Mouse (Mus musculus) forebrain, postnatal 0 days (tissue): Measurements from ENCODE around the gene Nova2. TPM values are rescaled to one million over a fixed set of nuclear protein-coding genes. Genes with fewer than 3 reads are reported as not detected.

Source experiments
- ATAC-seq: fragments of 200-750 bp; cut with Nextera tagmentation; 2 replicates; pipeline ENCODE4 v1.8.0; 2017; ENCODE audit warnings: mild to moderate bottlenecking, moderate library complexity
- DNase-seq: peaks from one replicate; pipeline ENCODE4 v3.0.0-alpha.2; 2015
- H3K27ac ChIP-seq: fragments of 300-500 bp; sonication (generic); 2 replicates; pipeline ENCODE4 v1.5.1; 2014; ENCODE audit warnings: low read depth, mild to moderate bottlenecking, antibody characterized with exemption, low read length, moderate library complexity, mixed read lengths
- H3K27me3 ChIP-seq: fragments of 300-500 bp; sonication (generic); 2 replicates; pipeline ENCODE4 v1.6.1; 2014; ENCODE audit warnings: mild to moderate bottlenecking, low read length, mixed read lengths; ENCODE audit not compliant: insufficient read depth
- H3K36me3 ChIP-seq: fragments of 300-500 bp; sonication (generic); 2 replicates; pipeline ENCODE4 v1.6.1; 2014; ENCODE audit warnings: mild to moderate bottlenecking, moderate library complexity; ENCODE audit not compliant: insufficient read depth
- H3K4me1 ChIP-seq: fragments of 300-500 bp; sonication (generic); 2 replicates; pipeline ENCODE4 v1.6.1; 2014; ENCODE audit warnings: antibody characterized with exemption; ENCODE audit not compliant: insufficient read depth
- H3K4me2 ChIP-seq: fragments of 300-500 bp; sonication (generic); 2 replicates; pipeline ENCODE4 v1.6.1; 2014; ENCODE audit warnings: low read depth, mild to moderate bottlenecking, moderate library complexity
- H3K4me3 ChIP-seq: fragments of 300-500 bp; sonication (generic); 2 replicates; pipeline ENCODE4 v1.5.1; 2014; ENCODE audit warnings: low read depth, low read length, mixed read lengths
- H3K9ac ChIP-seq: fragments of 300-500 bp; sonication (generic); 2 replicates; pipeline ENCODE4 v1.6.1; 2014; ENCODE audit warnings: mild to moderate bottlenecking
- H3K9me3 ChIP-seq: fragments of 300-500 bp; sonication (generic); 2 replicates; pipeline ENCODE4 v1.6.1; 2016; ENCODE audit warnings: low read length
- CTCF ChIP-seq: sonication (generic); IDR thresholded peaks from 2 replicates; pipeline ENCODE4 v1.5.1; 2016; ENCODE audit warnings: antibody characterized with exemption, control low read depth, low read depth
- WGBS: fragments of 180-500 bp; shearing (Covaris S2); extraction: QIAGEN DNeasy Blood & Tissue Kit; methylation state at CpG from one replicate; pipeline ENCODE4 v1.1.7; 2014; 5-methylcytosine and 5-hydroxymethylcytosine counted together
- polyA plus RNA-seq: library from polyadenylated mRNA; unstranded; fragments of >200 nt; fragmentation: Nextera tagmentation; extraction: Ambion mirVana; gene quantifications from 2 replicates; pipeline ENCODE4 v1.2.1, GENCODE M21; 2015
- total RNA-seq: library from RNA; depleted of rRNA; stranded (reverse); fragments of >200 nt; gene quantifications from 2 replicates; pipeline ENCODE4 v1.2.3, GENCODE M21; 2014

The Nova2 gene
- total and polyA plus RNA-seq, 2 experiments from 2014 or later: 11.4 to 19.5 TPM

- peak overlapping the region; percentile 79 for H3K4me2 ChIP-seq
- peak; percentile 21 for ATAC-seq
- no peak overlapping the region for H3K27ac ChIP-seq
- TF ChIP-seq CTCF: no peak
- WGBS: 6% methylated on average over 17 of the region's 17 CpGs
- H3K9me3 ChIP-seq: no peaks in the 10 kb centered on the region
- peaks cover 4% of the 10 kb centered on the region; the same call in 1 of the 2 replicates for H3K4me1 ChIP-seq
- peak overlapping the region; percentile 80 for H3K4me3 ChIP-seq
- no peaks in the 10 kb centered on the region for H3K27me3 ChIP-seq
- DNase-seq: no peak
- H3K9ac ChIP-seq: peak overlapping the region; percentile 46; the same call in 1 of the 2 replicates
- no peaks in the 10 kb centered on the region for H3K36me3 ChIP-seq
These were observed 15.9 kb upstream of the Nova2 start for GRCm38 (mm10) chr7:18909797-18910196.

- H3K9me3 ChIP-seq: no peaks in the 10 kb centered on the region
- peaks cover 4% of the 10 kb centered on the region; the same call in 1 of the 2 replicates for H3K4me1 ChIP-seq
- WGBS: under 1% methylated on average over 33 of the region's 33 CpGs
- no peaks in the 10 kb centered on the region for H3K36me3 ChIP-seq
- H3K4me3 ChIP-seq: peak within 1 kb of the TSS; percentile 80
- H3K27ac ChIP-seq: no peak within 1 kb of the TSS
- DNase-seq: peak; percentile 99
- H3K4me2 ChIP-seq: peak within 1 kb of the TSS; percentile 79
- H3K9ac ChIP-seq: peak within 1 kb of the TSS; percentile 46; the same call in 1 of the 2 replicates
- TF ChIP-seq CTCF: no peak
- peak; percentile 100 for ATAC-seq
- no peaks in the 10 kb centered on the region for H3K27me3 ChIP-seq
These were observed 15.4 kb upstream of the Nova2 start, which contains the start of gene Ccdc61 for GRCm38 (mm10) chr7:18910241-18910831. TSS of gene Ccdc61 (minus strand) at chr7:18910415.

GRCm38 (mm10) chr7:18916254-18916653 lies 9.4 kb upstream of the Nova2 start:
- Histone ChIP-seq H3K27me3 (no peaks in the 10 kb centered on the region), H3K4me2 (no peak overlapping the region), H3K36me3 (no peaks in the 10 kb centered on the region), H3K27ac (no peak overlapping the region), H3K4me1 (peaks cover 4% of the 10 kb centered on the region; the same call in 1 of the 2 replicates), H3K4me3 (no peak overlapping the region), H3K9me3 (no peaks in the 10 kb centered on the region), H3K9ac (no peak overlapping the region)
- TF ChIP-seq CTCF: 0 out of 2 replicates have a peak, but pooled peaks have one; percentile 11
- 66% methylated on average over 4 of the region's 4 CpGs for WGBS
- DNase-seq (no peak), ATAC-seq (no peak)

GRCm38 (mm10) chr7:18917931-18918330 lies 7.8 kb upstream of the Nova2 start:
- DNase-seq: no peak
- Histone ChIP-seq H3K4me1 (peaks cover 15% of the 10 kb centered on the region), H3K4me2 (no peak overlapping the region), H3K9ac (no peak overlapping the region), H3K4me3 (no peak overlapping the region), H3K9me3 (no peaks in the 10 kb centered on the region), H3K27me3 (no peaks in the 10 kb centered on the region), H3K36me3 (no peaks in the 10 kb centered on the region), H3K27ac (no peak overlapping the region)
- TF ChIP-seq CTCF: no peak
- WGBS: 44% methylated on average over 3 of the region's 3 CpGs
- no peak for ATAC-seq

GRCm38 (mm10) chr7:18921069-18921468 lies 4.6 kb upstream of the Nova2 start:
- peak overlapping the region; percentile 25 for H3K9ac ChIP-seq
- H3K27ac ChIP-seq: peak overlapping the region; percentile 97
- TF ChIP-seq CTCF: no peak
- no peaks in the 10 kb centered on the region for H3K27me3 ChIP-seq
- DNase-seq: peak; percentile 64
- H3K4me1 ChIP-seq: peaks cover 34% of the 10 kb centered on the region
- H3K9me3 ChIP-seq: no peaks in the 10 kb centered on the region
- peak; percentile 16; the same call in 1 of the 2 replicates for ATAC-seq
- WGBS: 1% methylated on average over 12 of the region's 12 CpGs
- no peak overlapping the region for H3K4me3 ChIP-seq
- peak overlapping the region; percentile 38 for H3K4me2 ChIP-seq
- H3K36me3 ChIP-seq: no peaks in the 10 kb centered on the region

GRCm38 (mm10) chr7:18922807-18923206 lies 2.9 kb upstream of the Nova2 start:
- Histone ChIP-seq H3K9ac (peak overlapping the region; percentile 31; the same call in 1 of the 2 replicates), H3K4me1 (peaks cover 36% of the 10 kb centered on the region), H3K36me3 (no peaks in the 10 kb centered on the region), H3K9me3 (no peaks in the 10 kb centered on the region), H3K27ac (peak overlapping the region; percentile 97), H3K27me3 (no peaks in the 10 kb centered on the region), H3K4me3 (peak overlapping the region; percentile 12; the same call in 1 of the 2 replicates), H3K4me2 (peak overlapping the region; percentile 78)
- 11% methylated on average over 5 of the region's 5 CpGs for WGBS
- peak; percentile 53 for ATAC-seq
- no peak for TF ChIP-seq CTCF
- DNase-seq: peak; percentile 92

- WGBS: 45% methylated on average over 11 of the region's 11 CpGs
- no peak for TF ChIP-seq CTCF
- DNase-seq: no peak
- ATAC-seq: no peak
- Histone ChIP-seq H3K4me3 (peak overlapping the region; percentile 12; the same call in 1 of the 2 replicates), H3K36me3 (no peaks in the 10 kb centered on the region), H3K27me3 (no peaks in the 10 kb centered on the region), H3K9ac (peak overlapping the region; percentile 31; the same call in 1 of the 2 replicates), H3K9me3 (no peaks in the 10 kb centered on the region), H3K4me1 (peaks cover 38% of the 10 kb centered on the region), H3K4me2 (peak overlapping the region; percentile 78), H3K27ac (peak overlapping the region; percentile 97)
These were observed 2.4 kb upstream of the Nova2 start for GRCm38 (mm10) chr7:18923267-18923666.
